Mouse (Mus musculus): ENCODE measurements around the gene Ercc8. TPM values are rescaled to one million over a fixed set of nuclear protein-coding genes. Genes with fewer than 3 reads are reported as not detected.
A peak's percentile ranks its signal among the peaks of the same experiment; 100 is the strongest.

Gene Ercc8
- polyA plus RNA-seq, 1 experiment from 2014 or later: 10.6 TPM

DNA sequence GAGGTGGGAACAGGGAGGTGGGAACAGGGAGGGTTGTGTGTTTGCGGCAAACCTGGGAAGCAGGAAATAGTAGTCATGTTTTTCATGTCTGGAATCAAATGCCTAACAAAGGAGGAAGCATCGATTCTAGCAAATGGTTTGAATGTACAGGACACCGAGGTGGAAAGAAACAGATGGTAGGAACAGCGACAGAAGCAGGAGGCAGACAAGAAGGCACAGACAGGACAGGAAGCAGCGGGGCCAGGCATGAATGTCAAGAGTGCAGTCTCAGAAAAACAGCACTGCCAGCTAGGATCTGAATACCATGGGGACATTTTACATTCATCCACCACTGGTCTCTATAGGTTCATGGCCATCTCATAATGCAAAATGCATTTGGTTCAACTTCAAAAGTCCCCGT is 36.9 kb downstream of the Ercc8 start:
- no peak overlapping the region for H3K4me3 ChIP-seq (replicated peaks)
- no peak overlapping the region for H3K9ac ChIP-seq
- WGBS (ENCODE audit: insufficient replicate concordance): 81% methylated on average over 6 of the region's 6 CpGs
- no peak overlapping the region for H3K27ac ChIP-seq
- no peak overlapping the region for H3K4me2 ChIP-seq
- H3K27me3 ChIP-seq: no peaks in the 10 kb centered on the region
- H3K36me3 ChIP-seq: peaks cover 21% of the 10 kb centered on the region
- H3K9me3 ChIP-seq (replicated peaks): no peaks in the 10 kb centered on the region
- no peaks in the 10 kb centered on the region for H3K4me1 ChIP-seq (replicated peaks)
- ATAC-seq (ENCODE audit: low read depth) (no peak), DNase-seq (no peak)

DNA sequence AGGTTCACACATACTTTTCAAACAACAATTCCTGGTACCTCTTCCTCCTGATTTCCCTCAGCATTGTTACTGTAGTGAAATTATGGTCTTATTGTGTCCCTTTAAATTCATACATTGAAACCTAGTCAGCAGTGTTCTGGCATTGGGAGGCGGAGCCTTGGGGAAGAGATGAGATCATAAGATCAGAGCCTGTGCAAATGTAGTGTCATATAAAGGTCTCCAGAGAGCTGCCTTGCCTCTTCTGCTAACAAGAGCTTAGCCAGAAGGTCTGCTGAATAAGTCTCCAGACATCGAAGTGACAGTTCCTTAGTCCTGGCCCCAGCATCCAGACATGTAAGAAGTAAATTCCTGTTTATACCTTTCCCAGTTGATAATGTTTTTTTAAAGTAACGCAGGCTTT is 46.3 kb downstream of the Ercc8 start:
- WGBS (ENCODE audit: insufficient replicate concordance): 70% methylated on average over 3 of the region's 3 CpGs

DNA sequence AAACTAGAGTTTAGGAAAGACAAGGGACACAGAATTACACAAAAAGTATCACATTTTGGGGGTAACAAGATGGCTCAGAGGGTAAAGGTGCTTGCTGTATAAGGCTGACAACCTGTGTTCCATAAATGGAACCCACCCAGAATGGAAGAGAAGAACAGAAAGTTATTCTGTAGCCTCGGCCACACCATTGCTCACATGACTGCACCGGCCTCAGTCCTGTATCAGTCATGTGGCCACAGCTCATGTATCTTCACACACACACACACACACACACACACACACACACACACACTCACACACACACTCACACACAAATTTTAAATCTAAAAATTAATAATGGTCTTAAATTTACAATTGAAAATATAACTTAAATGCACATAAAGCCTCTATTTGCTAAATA is 48.9 kb downstream of the Ercc8 start:
- H3K27ac ChIP-seq: no peak overlapping the region
- no peak overlapping the region for H3K4me3 ChIP-seq (replicated peaks)
- no peak overlapping the region for H3K9ac ChIP-seq
- no peaks in the 10 kb centered on the region for H3K27me3 ChIP-seq
- peaks cover 7% of the 10 kb centered on the region for H3K4me1 ChIP-seq (replicated peaks)
- DNase-seq (no peak), ATAC-seq (ENCODE audit: low read depth) (no peak)
- no peak overlapping the region for H3K4me2 ChIP-seq
- 70% methylated on average over 2 of the region's 2 CpGs for WGBS (ENCODE audit: insufficient replicate concordance)
- no peaks in the 10 kb centered on the region for H3K9me3 ChIP-seq (replicated peaks)
- no peaks in the 10 kb centered on the region for H3K36me3 ChIP-seq

More for the DNA sequence above, 46.3 kb downstream of the Ercc8 start:
- Histone ChIP-seq H3K4me2 (no peak overlapping the region), H3K9me3 (replicated peaks) (no peaks in the 10 kb centered on the region), H3K36me3 (no peaks in the 10 kb centered on the region), H3K27me3 (no peaks in the 10 kb centered on the region), H3K4me1 (replicated peaks) (no peaks in the 10 kb centered on the region), H3K27ac (no peak overlapping the region), H3K9ac (no peak overlapping the region), H3K4me3 (replicated peaks) (no peak overlapping the region)
- ATAC-seq (ENCODE audit: low read depth) (no peak), DNase-seq (no peak)

DNA sequence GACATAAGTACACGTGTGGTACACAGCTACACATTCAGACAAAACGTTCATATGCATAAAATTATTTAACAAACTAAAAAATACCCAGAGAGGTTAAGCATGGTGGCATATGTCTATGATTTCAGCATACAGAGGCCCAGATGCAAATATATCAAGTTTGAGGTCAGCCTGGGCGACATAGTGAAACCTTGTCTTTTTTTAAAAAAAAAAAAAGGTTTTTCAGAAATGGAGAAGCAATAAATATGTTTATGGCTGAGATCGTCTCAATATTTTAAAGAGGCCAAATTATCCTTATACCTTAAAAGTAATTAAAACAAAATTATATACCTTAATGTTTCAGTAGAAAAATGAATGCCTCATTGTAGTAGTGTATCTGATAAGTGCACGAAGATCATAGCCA is 49.6 kb downstream of the Ercc8 start:
- H3K4me3 ChIP-seq (replicated peaks): no peak overlapping the region
- H3K9me3 ChIP-seq (replicated peaks): no peaks in the 10 kb centered on the region
- DNase-seq: no peak
- no peak overlapping the region for H3K4me2 ChIP-seq
- no peak overlapping the region for H3K27ac ChIP-seq
- peaks cover under 1% of the 10 kb centered on the region; the same call in 1 of the 2 replicates for H3K27me3 ChIP-seq
- peaks cover 9% of the 10 kb centered on the region for H3K4me1 ChIP-seq (replicated peaks)
- 48% methylated on average over 5 of the region's 5 CpGs for WGBS (ENCODE audit: insufficient replicate concordance)
- H3K36me3 ChIP-seq: no peaks in the 10 kb centered on the region
- no peak overlapping the region for H3K9ac ChIP-seq
- ATAC-seq (ENCODE audit: low read depth): no peak

DNA sequence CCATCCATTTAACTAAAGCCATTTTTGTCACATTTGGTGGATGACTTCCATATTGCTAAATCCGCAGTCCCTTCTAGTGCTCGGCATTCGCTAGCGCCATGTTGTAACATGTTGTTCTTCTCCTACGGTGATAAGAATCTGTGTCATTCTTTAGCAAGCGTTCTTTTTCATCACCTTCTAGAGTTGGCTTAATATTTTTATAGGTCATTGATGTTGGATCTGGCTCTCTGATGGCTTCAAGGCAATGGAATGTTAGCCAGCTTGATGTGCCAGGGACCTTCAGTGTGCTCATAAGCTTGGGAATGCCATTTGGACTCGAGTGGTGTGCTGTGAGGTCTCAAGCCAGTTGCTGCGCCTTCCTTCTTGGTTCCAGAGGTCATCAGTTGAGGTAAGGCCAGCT is 52.4 kb downstream of the Ercc8 start:
- Histone ChIP-seq H3K4me2 (no peak overlapping the region), H3K36me3 (no peaks in the 10 kb centered on the region), H3K27ac (no peak overlapping the region), H3K27me3 (peaks cover 28% of the 10 kb centered on the region), H3K4me1 (replicated peaks) (peaks cover 28% of the 10 kb centered on the region), H3K4me3 (replicated peaks) (no peak overlapping the region), H3K9me3 (replicated peaks) (no peaks in the 10 kb centered on the region), H3K9ac (no peak overlapping the region)
- DNase-seq: no peak
- 76% methylated on average over 8 of the region's 8 CpGs for WGBS (ENCODE audit: insufficient replicate concordance)
- no peak for ATAC-seq (ENCODE audit: low read depth)

DNA sequence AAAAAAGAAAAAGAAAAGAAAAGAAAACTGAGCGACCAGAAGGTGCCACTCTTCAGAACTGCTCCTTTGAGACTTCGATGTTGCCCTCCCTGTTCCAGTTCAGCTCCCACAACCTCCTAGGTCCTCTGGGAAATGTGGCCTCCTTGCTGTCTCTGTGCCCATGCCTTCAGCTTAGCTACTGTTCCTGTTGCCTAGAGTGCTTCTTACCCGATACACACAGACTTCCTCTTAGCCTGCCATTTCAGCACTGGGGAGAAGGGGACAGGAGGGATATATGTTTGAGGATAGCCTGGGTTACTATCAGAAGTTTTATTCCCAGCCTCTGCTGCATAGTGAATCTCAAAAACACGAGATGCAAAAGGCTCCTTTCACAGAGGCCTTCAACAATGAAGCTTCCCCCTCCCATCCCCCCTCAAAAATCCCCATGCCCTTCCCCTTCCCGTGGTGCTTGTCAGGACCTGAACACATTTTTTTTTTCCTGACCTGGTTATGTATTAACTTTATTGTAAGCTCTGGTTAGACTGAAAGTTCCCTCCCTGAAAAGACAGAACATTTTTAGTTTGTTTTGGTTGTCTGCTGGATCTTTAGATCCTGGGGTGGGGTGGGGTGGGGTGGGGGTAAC is 54.0 kb downstream of the Ercc8 start:
- no peak for ATAC-seq (ENCODE audit: low read depth)
- Histone ChIP-seq H3K4me2 (no peak overlapping the region), H3K4me3 (replicated peaks) (no peak overlapping the region), H3K27me3 (peaks cover 37% of the 10 kb centered on the region), H3K36me3 (no peaks in the 10 kb centered on the region), H3K27ac (no peak overlapping the region), H3K4me1 (replicated peaks) (peaks cover 28% of the 10 kb centered on the region), H3K9ac (no peak overlapping the region), H3K9me3 (replicated peaks) (no peaks in the 10 kb centered on the region)
- DNase-seq: no peak
- 39% methylated on average over 5 of the region's 5 CpGs for WGBS (ENCODE audit: insufficient replicate concordance)

GRCm38 (mm10) chr13:108214081-108214484 is 55.6 kb downstream of the Ercc8 start, which contains the start of gene Elovl7:
Gene Elovl7, plus strand, starts transcription at chr13:108214404.
- no peak within 1 kb of the TSS for H3K27ac ChIP-seq
- peak within 1 kb of the TSS; percentile 92 for H3K4me2 ChIP-seq
- DNase-seq (peak; percentile 61), ATAC-seq (ENCODE audit: low read depth) (peak; percentile 94)
- peaks cover 28% of the 10 kb centered on the region for H3K4me1 ChIP-seq (replicated peaks)
- H3K9me3 ChIP-seq (replicated peaks): no peaks in the 10 kb centered on the region
- whole genome bisulfite sequencing (ENCODE audit: insufficient replicate concordance): under 1% methylated on average over 27 of the region's 40 CpGs
- H3K4me3 ChIP-seq (replicated peaks): peak within 1 kb of the TSS; percentile 67
- peaks cover 44% of the 10 kb centered on the region for H3K27me3 ChIP-seq
- H3K36me3 ChIP-seq: no peaks in the 10 kb centered on the region
- peak within 1 kb of the TSS; percentile 67 for H3K9ac ChIP-seq

- Histone ChIP-seq H3K4me1 (replicated peaks) (peaks cover 28% of the 10 kb centered on the region), H3K4me2 (peak overlapping the region; percentile 92), H3K9ac (peak overlapping the region; percentile 67), H3K9me3 (replicated peaks) (no peaks in the 10 kb centered on the region), H3K27ac (no peak overlapping the region), H3K36me3 (no peaks in the 10 kb centered on the region), H3K27me3 (peaks cover 45% of the 10 kb centered on the region), H3K4me3 (replicated peaks) (peak overlapping the region; percentile 67)
- peak; percentile 61 for ATAC-seq (ENCODE audit: low read depth)
- DNase-seq: no peak
- WGBS (ENCODE audit: insufficient replicate concordance): 0% methylated on average over 47 of the region's 50 CpGs
Measured at GRCm38 (mm10) chr13:108214485-108215107, 56.1 kb downstream of the Ercc8 start.

GRCm38 (mm10) chr13:108215231-108215780 is 56.8 kb downstream of the Ercc8 start:
- H3K4me1 ChIP-seq (replicated peaks): peaks cover 28% of the 10 kb centered on the region
- WGBS (ENCODE audit: insufficient replicate concordance): 1% methylated on average over 12 of the region's 12 CpGs
- DNase-seq (no peak), ATAC-seq (ENCODE audit: low read depth) (no peak)
- no peaks in the 10 kb centered on the region for H3K9me3 ChIP-seq (replicated peaks)
- no peak overlapping the region for H3K27ac ChIP-seq
- H3K9ac ChIP-seq: peak overlapping the region; percentile 67; the same call in 1 of the 2 replicates
- peak overlapping the region; percentile 67 for H3K4me3 ChIP-seq (replicated peaks)
- H3K27me3 ChIP-seq: peaks cover 49% of the 10 kb centered on the region
- no peaks in the 10 kb centered on the region for H3K36me3 ChIP-seq
- H3K4me2 ChIP-seq: peak overlapping the region; percentile 92

DNA sequence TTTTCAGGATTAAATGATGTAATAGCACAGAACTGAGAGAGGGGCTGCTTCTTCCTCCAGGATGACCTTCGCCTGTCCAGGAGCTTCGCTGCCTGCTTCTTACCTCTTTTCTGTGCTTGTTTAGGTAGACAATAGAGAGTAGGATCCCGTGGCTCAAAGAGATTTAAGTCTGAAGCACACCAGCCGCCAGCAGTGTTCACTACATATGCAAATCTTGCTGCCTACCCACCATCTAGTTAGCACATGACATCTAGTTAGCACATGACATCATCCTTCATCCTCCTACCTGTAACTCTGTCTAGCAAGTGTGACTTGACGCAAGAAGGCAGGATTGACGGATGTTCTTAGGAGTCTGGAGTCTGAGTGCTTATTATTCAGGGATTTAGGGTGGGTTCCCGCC is 61.2 kb downstream of the Ercc8 start:
- Histone ChIP-seq H3K27me3 (peaks cover 32% of the 10 kb centered on the region), H3K4me1 (replicated peaks) (peaks cover 9% of the 10 kb centered on the region), H3K4me2 (no peak overlapping the region), H3K27ac (no peak overlapping the region), H3K36me3 (no peaks in the 10 kb centered on the region), H3K4me3 (replicated peaks) (no peak overlapping the region), H3K9me3 (replicated peaks) (no peaks in the 10 kb centered on the region), H3K9ac (no peak overlapping the region)
- no peak for DNase-seq
- ATAC-seq (ENCODE audit: low read depth): no peak
- 73% methylated on average over 7 of the region's 7 CpGs for WGBS (ENCODE audit: insufficient replicate concordance)

DNA sequence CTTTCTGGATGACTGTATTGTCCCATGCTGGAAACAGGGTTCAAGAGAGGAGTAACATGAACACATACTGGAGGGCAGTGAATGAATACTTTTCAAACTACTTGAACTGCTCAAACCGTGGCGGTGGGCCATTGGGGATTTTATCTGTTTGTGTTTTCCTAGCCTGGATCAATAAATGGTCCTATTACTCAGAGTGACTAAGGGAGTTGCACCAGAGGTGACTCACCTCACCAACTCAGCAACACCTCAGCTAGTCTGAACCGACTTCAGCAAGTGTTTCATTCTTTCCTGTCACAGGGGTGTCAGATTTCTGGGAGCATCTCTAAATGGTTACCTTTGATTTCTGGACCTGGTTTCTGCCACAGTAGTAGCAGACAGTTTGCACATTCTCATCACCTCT is 70.7 kb downstream of the Ercc8 start:
- no peak overlapping the region for H3K9ac ChIP-seq
- no peaks in the 10 kb centered on the region for H3K36me3 ChIP-seq
- 56% methylated on average over 3 of the region's 3 CpGs for WGBS (ENCODE audit: insufficient replicate concordance)
- no peaks in the 10 kb centered on the region for H3K4me1 ChIP-seq (replicated peaks)
- no peaks in the 10 kb centered on the region for H3K27me3 ChIP-seq
- no peak overlapping the region for H3K4me3 ChIP-seq (replicated peaks)
- no peak overlapping the region for H3K27ac ChIP-seq
- no peak for DNase-seq
- ATAC-seq (ENCODE audit: low read depth): no peak
- no peak overlapping the region for H3K4me2 ChIP-seq
- no peaks in the 10 kb centered on the region for H3K9me3 ChIP-seq (replicated peaks)
